Mouse (Mus musculus) CD4-positive helper T cell, adult 2 months (primary cell): ENCODE measurements around the gene Bend5.

Experiments used
- DNase-seq: peaks from one replicate; pipeline ENCODE4 v3.0.0-alpha.2; 2012; ENCODE audit warnings: low read depth, missing footprints, low spot score

Bend5 gene

DNA sequence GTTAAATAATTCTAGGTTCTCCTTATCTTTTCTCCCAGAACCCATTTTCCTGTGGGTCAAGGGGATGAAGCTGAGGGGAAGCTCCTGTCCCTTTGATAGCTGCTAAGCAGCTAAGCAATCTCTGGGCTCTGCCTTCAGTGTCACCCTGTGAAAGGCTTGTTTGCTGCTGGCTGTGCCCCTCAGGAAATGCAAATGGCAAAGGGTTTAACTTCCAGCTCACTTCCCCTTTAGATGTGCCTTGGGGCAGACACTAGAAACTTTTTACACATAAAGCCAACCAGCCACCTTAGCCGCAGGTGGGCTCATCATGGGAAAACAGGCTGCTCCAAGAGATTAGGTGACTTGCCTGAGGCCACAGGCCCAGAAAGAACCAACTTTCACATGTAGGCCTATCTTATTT, 26.9 kb downstream of the Bend5 start:
- DNase-seq: no peak

DNA sequence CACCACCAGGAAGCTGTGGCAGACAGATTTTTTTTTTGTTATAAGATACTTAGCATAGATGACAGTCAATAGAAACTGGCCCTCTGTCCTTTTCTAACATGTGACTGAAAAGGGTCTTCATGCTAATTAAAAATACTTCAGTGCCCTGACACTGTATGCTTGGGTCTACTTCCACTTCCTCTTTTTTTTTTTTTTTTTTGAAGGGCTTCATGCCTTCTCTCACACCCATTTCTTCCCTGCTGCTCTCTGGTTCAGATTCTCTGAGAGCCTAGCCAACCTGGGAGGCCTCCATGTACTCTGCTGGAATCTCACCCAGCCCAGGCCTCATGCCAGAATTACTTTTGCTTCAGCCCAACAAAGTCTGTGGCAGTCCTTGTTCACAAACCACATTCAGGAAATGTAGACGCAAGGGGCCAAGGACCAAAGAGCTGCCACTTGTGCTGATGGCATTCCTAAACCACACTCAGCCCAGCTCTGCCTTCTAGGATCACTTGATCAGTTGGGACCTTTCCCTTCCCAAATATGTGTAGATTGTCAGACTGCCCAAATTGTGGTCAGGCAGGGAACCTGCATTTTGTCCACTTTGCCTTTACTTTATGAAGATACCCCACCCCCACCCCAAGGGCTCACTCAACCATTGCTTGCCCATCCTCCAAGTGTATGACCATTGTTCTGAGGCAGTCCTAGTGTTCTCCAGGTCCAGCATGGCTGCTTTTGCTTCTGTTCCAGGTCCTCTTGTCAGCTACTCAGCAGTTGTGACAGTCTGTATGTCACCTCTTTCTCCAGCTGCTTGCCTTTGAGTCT, 27.8 kb downstream of the Bend5 start:
- no peak for DNase-seq

DNA sequence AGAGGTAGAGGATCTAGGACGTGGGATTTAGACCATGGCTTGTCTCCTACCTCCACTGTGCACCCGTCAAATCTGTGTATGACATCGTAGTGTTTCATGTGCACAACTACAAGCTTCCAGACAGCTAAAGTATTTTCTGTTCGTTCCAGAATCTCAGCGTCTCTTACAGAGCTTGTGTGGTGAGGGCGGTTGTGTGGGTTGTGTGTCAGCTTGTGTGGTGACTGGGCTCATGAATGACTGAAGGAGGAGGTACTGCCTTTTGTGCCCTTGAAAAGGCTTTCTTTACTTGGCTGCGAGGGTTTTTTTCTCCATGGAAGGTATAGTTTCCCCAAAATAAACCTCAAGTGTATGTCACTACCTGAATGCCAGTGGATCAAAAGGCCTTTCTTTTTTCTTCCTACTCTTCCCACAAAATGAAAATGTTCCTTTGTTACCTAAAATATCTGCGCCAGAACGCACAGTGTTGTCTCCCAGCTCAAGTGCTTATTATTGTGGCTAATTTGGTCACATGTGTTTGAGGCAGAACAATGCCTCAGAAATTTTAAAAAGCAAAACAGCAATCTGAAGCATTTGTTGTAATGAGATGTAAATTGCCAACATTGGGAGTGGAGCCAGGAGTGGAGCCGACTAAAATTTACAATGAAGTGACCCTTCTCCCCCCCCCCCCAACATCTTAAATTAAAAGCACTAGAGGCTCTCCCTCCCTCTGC, 29.3 kb downstream of the Bend5 start:
- DNase-seq: no peak

DNA sequence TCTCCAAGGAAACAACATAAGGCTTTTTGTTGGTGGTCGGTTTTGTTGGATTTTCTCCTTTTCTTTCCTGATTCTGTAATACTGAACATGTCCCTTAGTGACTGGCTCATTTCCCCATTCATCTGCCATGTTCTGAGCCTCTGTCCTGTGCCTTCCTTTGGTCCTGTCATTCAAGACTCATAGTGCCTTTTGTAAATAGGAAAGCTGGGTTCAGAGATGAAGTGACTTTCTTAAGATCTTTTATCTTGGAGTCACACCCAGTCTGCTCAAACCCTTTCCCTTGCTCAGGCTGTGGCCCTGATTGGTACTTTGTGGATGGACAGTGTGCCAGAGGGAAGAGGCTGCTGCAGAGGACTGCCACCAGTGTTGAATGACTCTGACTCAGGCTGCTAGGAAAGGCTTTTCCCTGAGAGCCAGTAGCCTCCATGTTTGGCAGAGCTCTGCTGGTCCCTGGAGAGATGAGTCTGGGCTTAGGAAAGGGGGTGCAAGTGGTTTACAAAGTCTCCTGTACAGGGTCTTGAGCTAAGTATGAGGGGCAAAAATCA, 29.9 kb downstream of the Bend5 start:
- no peak for DNase-seq

DNA sequence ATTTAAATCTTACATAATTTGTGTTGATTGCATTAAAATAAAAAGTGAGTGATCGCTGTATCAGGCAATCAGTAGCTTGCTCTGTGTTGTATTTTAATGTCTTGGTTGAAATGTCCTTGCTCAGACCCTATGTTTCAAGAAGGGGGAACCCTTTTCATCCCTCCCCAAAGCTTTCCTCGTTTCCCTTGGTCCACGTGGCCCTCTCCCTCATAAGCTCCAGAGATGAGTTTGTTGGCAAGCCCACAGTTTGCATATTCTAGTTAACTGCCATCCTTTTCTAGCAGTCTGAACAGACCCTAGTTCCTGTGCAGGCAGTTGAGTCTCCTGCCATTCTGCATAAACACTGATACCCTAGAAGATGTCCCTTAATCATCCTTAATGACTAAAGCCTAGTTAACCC, 33.1 kb downstream of the Bend5 start:
- DNase-seq: no peak

DNA sequence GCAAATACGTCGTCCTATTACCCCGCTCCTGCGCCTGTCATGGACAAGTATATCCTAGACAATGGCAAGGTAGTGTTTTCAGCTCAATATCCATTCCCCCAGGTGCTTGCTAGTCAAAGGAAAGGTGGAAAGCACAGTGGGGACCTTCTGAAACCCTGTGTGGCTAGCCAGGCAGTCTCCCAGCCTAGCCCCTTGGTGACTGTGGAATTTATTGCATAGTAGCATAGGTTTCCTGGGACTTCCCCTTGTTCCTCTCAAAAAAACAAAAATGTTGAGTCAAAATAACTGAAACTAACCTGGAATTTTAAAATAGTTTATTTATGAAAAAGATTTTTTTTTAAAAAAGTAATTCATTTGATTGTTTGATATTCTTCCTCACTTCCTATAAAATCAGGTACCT, 33.8 kb downstream of the Bend5 start:
- DNase-seq: no peak

DNA sequence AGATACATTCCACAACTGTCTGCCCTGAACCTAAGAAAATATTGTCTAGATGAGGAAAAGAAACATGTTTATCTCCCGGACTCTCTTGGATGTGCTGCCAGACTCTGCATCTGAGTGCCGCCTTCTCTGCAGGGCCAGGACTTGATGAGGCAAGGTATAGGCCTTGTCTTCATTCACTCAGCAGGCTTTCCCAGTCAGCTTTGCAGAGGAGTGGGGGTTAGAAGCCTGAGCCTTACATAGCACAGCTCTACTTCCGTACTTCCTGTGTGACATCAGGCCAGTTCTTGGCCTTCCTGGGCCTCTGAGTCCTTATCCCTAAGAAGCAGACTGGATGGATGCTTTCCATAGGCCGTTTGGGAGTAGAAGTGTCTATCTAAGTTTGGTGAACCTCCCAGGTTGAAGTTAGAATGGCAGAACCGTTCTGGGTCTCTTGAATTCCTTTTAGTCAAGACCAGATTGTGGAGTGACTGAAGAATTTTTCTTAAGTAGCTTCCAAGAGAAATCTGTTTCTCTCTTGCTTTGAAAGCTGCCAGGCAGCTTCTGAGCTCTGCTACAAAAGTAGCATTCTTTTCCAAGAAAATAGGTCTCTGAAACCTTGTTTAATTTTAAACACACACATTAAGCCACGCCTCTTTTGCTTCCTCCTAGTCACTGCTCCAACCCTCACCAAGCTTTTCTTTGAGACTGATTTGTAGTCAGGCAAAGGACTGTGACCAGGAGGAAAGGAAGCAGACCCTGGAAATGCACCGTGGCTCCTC, 34.8 kb downstream of the Bend5 start:
- DNase-seq: no peak

DNA sequence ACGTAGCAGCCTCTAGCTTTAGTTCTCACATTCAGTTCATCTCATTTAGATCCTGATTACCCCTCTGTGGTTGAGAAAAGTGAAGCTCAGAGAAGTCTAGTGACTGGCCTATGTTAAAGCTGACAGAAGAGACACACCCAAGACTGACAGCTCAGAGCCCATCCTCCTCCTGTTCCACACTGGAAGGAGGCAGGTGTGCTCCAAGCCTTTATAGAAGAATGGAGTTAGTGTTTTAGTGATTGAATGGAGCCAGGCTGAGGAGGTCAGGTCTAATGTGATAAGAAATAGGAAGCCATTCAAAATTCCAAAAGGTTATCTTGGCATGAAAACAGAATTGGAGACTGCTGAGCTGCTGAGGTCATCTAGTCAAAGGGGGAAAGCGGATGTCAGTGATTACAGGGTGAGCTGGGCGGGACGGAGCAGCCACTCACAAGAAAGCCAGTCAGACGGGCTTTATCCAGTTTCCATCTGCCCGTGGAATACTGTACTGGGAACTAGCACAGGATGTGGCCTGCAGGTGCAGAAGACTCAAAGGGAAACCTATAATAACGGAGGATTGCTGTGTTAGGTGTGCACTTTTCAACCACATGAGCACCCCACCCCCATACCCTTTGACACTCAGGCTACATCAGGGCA, 36.6 kb downstream of the Bend5 start:
- no peak for DNase-seq

DNA sequence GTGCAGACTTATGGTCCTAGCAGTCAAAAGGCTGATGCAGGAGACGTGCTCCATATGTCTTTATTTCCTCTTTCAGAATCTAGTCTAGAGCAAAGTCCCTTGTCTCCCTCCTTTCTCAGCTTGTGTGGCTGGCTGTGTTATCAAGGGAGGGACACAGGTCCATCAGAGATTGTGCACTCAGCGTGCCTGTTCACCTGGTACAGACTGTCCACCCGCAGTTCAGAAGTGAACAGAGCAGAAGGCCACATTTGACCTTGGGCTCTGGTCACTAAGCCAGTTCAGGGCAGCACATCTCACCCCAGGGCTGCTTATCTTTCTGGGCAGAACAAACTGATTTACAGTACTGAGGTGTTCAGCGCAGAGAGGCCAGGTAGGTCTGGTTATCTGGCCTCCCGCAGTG, 37.4 kb downstream of the Bend5 start:
- no peak for DNase-seq

DNA sequence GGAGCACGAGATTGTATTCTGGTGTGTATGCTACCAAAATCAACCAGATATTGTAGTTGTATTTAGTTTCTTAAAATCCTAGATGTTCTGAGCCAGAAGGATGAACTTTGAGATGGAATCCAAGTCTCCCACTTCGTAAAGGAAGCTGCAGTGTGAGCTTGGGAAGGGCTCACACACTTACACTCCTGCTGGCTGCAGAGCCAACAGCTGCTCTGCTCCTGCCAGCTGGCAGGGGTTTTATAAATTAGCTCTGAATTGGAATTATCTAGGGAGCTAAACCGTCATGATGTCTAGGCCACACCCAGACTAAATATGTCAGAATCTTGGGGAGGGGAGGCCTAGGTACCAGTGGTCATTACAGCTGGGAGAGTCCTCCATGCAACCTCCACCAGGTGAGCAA, 38.5 kb downstream of the Bend5 start:
- no peak for DNase-seq

DNA sequence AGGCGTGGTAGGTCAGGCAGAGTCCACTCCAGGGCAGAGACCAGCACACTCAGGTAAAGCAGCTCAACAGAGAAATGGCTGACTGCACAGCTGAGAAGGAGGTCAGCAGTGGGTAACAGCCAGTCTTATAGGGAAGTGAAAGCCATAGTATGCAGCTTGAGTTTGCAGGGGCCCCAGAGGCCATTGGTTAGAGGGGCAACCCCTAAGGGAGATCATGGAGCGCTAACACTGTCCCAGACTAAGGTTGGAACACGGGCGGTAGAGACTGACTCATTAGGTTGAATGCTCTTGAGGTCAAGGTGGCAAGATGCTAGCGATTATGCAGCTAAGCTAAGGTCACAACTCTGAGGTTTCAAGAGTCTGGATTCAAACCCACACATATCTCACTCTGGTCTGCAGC, 40.8 kb downstream of the Bend5 start:
- DNase-seq: no peak

DNA sequence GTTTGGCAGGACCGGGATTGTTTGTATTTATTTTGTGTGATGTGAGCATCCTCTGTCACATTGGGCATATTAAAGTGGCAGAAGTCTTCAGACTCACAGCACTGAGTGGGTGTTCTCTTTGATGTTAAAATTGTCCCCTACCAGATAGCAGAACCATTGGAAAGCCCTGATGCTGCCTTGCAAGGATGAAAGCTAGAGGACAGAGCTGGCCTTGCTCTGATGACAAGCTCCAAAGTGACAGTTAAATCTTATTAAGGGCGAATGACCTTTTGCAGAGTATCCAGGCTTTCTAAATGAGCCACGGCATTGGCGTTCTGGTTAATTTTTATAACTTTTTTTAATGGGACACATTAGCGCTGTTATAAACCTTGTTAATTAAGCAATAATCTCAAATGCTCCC, 42.8 kb downstream of the Bend5 start:
- DNase-seq: no peak

DNA sequence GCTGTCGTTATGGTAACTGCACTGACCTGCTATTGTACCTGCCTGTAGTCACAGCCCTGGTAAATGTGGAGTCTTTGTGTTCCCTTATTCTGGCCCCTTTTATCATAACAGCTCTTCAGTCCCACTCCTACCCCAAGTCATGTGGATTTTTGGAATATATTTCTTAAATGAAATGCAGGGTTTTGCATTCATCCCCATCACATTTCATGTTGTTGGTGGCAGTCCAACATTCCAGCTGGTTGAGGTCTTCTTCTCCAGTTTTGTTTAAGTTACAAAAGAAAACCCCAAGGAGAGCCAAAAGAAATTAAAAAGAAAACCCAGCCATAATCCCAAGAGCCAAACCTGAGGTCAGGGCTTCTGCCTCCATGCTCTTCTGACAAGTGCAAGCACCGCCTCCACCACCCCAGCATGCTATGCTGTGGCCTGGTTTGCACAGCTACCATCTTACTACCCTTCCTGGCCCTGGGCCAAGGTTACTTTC, 52.5 kb downstream of the Bend5 start:
- no peak for DNase-seq

DNA sequence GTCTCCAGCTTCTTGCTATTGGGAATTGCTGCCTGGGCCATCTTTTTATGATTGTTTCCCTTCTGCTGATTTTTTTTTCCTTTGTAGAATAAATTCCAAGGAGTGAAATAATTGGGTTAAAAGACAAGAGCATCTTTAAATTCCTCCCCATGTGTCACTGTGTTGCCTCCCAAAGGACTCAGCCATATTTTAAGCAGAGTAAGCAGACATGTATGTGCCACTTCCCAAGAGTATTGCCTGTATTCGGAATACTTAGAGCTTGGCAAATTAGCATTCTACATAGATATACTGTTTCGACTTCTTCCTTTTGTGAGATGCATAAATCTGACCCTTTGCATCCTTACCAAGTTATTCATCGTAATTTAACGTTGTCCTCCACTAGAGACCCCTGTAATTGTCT, 53.0 kb downstream of the Bend5 start:
- DNase-seq: no peak

DNA sequence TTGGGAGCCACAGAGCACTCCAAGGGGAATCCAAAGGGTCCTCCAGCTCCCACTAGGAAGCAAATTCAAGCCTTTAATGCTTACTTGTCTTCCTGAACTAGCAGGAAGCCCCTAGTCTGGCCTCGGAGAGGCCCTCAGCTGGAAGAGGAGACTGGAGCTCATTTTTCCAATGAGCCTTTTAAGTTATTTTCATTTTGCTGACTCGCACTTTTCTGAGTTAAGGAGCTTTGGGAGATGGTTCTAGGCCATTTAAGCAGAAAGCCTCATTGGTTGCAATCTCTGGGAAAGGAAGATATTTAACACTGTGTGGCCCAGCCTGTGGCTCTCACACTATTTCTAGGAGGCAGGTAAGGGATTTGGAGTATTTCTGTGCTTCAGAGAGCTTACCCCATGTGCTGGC, 55.0 kb downstream of the Bend5 start:
- DNase-seq: no peak

DNA sequence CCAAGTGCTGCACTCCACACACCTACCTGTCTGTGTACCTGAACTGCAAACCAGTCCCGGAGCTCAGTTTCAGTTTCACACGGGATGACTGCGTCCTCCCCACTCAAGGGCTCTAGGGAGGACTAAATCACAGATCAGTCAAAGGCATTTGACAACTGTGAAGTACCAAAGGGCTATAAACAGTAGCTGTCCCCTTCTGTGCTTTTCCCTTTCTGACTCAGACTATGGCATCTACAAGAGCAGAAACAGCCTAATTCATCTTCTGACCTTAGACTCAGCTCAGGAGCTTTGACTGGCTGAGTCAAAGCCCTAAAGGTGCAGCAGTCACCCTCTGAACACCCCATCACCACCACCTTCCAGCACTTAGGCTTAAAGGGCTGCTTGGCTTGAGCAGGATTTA, 56.9 kb downstream of the Bend5 start:
- no peak for DNase-seq

DNA sequence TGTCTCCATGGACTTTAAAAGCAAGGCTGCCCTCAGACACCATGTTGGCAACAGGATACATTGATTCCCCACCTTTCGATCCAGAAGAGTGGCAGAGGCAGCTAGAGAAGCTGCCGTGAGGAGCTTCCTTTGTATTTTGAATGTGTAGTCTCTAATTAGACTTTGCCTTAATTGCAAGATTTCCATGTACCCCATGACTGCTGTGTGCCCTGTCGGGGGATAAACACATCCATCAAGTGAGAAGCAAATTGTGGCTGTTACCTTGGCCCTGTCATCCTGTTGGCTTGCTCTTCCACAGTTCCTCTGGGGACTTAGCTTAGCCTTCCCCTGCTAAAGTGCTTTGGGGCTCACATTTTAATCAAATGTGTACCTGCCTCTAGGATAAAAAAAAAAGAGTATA, 57.7 kb downstream of the Bend5 start:
- DNase-seq: no peak

DNA sequence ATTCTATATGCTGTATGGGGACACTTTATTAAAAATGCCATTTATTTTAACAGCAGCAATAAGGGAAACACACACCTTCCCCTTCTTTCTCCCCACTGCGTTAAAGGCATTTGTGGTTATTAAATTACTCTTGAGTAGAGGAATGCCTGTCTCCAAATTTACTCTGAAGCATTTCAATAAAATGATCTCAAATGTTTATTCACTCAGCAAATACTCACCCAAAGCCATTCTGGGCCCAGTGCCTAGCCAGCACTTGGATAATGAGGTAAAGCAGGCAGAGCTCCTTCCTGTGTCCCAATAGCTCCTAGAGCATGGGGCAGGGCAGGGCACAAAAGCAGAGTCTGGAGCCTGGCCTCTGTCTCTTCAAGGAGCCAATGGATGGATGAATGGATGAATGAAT, 58.2 kb downstream of the Bend5 start:
- DNase-seq: no peak

DNA sequence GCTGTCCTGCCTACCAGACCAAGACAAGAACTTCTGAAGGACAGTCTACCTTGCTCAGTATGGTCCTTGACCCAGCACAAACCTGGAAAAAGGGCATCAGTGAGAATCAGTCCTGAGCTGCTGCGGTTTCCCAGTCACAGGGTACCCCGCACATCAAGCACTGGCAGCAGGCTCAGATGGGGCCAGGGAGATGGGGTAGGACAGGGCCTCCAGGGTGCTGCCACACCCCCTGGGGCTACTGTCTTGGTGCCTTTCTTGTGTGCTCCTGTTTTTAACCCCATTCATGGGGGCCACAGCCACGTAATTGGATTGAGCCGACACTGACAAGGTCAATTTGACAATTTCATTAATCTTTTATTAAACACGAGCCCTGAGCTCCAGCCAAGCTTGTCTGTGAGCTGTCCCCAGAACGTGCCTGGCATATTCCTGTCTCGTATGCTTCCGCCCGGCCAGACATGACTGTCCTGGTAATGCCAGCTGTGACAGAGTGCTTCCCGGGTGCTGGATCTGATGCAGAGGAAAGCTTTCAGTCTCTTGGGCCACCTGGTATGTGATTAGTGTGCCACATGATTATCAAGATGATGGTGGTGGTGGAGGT, 60.7 kb downstream of the Bend5 start:
- DNase-seq: no peak

DNA sequence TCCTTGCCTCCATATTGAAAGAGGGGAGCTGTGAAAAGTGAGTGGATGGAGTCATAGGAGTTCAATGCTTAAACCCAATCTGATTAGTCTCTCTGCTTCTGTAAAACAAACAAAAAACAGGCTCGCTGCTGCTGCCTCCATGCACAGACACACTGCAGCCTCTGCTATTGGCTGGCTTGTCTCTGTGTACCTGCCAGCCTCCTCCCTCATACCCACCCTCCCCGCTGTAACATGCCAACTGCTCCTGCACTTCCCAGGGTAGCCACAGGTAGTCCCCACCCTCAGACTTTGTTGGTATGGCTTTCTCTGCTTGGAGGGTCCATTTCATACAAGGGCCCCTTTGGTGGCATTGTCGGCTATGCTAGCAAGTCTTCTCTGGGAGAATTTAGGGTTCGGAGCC, 62.7 kb downstream of the Bend5 start:
- DNase-seq: no peak

DNA sequence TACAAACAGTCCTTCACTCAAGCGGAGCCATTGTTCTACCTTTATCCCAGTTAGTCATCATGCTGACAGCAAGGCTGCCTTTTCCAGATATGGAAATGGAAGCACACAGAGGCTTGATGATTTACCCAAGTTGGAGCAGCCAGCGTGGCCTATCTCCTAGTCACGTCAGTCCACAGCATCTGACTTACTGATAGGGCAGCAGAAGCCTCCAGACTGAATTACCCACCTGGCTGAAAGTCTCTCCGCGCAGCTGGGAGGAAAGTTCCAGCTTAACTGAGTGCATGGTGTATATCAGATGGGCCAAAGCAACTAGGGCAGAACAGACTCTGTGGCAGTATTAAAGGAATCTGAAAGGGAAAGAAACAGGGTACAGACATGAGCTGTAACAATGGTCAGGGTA, 68.7 kb downstream of the Bend5 start:
- DNase-seq: no peak
